Mouse (Mus musculus) stomach, embryonic 15.5 days (tissue): ENCODE results near the gene Mrpl27. TPM values are rescaled to one million over a fixed set of nuclear protein-coding genes. Genes with fewer than 3 reads are reported as not detected.
A peak's percentile ranks its signal among the peaks of the same experiment; 100 is the strongest.

ENCODE experiments used
- ATAC-seq: fragments of 200-750 bp; cut with Nextera tagmentation; 2 replicates; pipeline ENCODE4 v1.8.0; 2017; ENCODE audit warnings: low read depth, moderate number of reproducible peaks, moderate TSS enrichment; ENCODE audit not compliant: insufficient read depth, low FRiP score
- H3K27ac ChIP-seq: fragments of 300-500 bp; sonication (generic); 2 replicates; pipeline ENCODE4 v1.5.1; 2015; ENCODE audit warnings: mild to moderate bottlenecking, inconsistent platforms
- H3K27me3 ChIP-seq: fragments of 300-500 bp; sonication (generic); replicated peaks from 2 replicates; pipeline ENCODE4 v1.6.1; 2015; ENCODE audit warnings: inconsistent platforms
- H3K36me3 ChIP-seq: fragments of 300-500 bp; sonication (generic); 2 replicates; pipeline ENCODE4 v1.6.1; 2015; ENCODE audit warnings: inconsistent platforms
- H3K4me1 ChIP-seq: fragments of 300-500 bp; sonication (generic); 2 replicates; pipeline ENCODE4 v1.6.1; 2015; ENCODE audit warnings: inconsistent platforms
- H3K4me2 ChIP-seq: fragments of 300-500 bp; sonication (generic); 2 replicates; pipeline ENCODE4 v1.6.1; 2015; ENCODE audit warnings: mild to moderate bottlenecking, inconsistent platforms
- H3K4me3 ChIP-seq: fragments of 300-500 bp; sonication (generic); replicated peaks from 2 replicates; pipeline ENCODE4 v1.5.1; 2015; ENCODE audit warnings: inconsistent platforms
- H3K9ac ChIP-seq: fragments of 300-500 bp; sonication (generic); 2 replicates; pipeline ENCODE4 v1.6.1; 2015; ENCODE audit warnings: inconsistent platforms
- H3K9me3 ChIP-seq: fragments of 300-500 bp; sonication (generic); 2 replicates; pipeline ENCODE4 v1.6.1; 2016; ENCODE audit warnings: inconsistent platforms
- WGBS: fragments of 180-500 bp; shearing (Covaris S2); methylation state at CpG from one replicate; pipeline ENCODE4 v1.1.7; 2015; 5-methylcytosine and 5-hydroxymethylcytosine counted together
- polyA plus RNA-seq: library from polyadenylated mRNA; unstranded; fragments of >200 nt; fragmentation: Nextera tagmentation; extraction: Ambion mirVana; gene quantifications from 2 replicates; pipeline ENCODE4 v1.2.1, GENCODE M21; 2015

Mrpl27 gene
- polyA plus RNA-seq, 1 experiment from 2014 or later = 136 TPM

DNA sequence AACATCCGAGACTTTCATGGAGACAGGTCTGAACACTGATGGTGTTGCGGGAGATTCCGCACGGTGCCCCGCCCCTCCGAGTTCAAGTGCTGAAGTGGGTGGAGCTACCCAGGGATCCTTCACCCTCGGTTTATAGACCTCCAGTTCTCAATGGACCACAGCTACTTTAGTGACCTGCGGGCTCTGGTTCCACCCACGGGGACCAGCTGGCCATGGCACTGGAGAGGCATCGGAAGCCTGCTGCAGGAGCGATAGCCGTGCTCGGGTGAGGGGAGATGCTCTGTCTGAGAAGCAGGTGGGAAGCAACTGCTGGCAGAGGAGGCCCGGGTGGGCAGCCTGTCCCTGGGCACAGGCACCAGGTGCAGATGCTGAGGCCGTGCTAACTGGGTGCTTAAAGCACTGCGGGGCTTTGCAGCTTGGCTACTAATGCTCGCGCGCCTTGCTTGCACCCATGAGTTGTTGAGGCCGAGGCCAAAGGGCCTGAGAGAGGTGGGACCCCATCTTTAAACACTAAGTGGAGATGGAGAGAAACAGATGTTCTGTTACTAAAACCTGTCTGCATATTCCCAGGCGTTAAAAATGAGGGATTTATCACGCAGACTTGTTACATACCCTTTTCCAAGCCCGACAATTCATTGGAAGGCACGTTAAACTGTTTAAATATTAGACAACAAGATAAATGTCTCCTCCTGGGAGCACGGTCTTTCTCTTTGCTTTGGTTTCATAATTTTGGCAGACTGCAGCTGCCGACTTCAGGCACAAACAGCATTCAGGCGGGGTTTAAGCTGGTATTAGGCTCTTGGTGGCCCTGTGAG is 48.0 kb downstream of the Mrpl27 start:
- 0 out of 2 replicates have a peak, but pooled peaks have one; percentile 23 for ATAC-seq
- peak overlapping the region; percentile 20 for H3K4me3 ChIP-seq
- H3K4me2 ChIP-seq = peak overlapping the region; percentile 49
- no peaks in the 10 kb centered on the region for H3K27me3 ChIP-seq
- no peaks in the 10 kb centered on the region for H3K9me3 ChIP-seq
- no peak overlapping the region for H3K9ac ChIP-seq
- no peaks in the 10 kb centered on the region for H3K36me3 ChIP-seq
- H3K4me1 ChIP-seq = peaks cover 14% of the 10 kb centered on the region
- 23% methylated on average over 27 of the region's 27 CpGs for WGBS
- H3K27ac ChIP-seq = peak overlapping the region; percentile 50

DNA sequence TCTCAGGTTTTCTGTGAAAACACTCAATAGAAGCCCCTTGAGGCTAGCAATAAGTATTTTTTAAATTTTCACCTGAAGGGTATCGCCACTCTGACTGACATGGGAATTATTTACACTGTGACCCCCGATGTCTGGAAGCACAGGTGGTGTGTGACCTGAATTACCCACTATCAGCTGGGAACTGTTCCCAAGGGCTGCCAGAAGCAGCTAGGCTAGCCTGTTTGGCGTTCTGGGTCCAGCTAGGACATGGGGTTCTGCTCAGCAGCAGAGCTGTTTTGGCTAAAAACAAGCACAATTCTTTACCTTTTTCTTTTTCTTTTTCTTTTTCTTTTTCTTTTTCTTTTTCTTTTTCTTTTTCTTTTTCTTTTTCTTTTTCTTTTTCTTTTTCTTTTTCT is 48.6 kb downstream of the Mrpl27 start:
- Histone ChIP-seq H3K9ac (no peak overlapping the region), H3K4me2 (peak overlapping the region; percentile 49), H3K36me3 (no peaks in the 10 kb centered on the region), H3K4me1 (peaks cover 14% of the 10 kb centered on the region), H3K4me3 (no peak overlapping the region), H3K9me3 (no peaks in the 10 kb centered on the region), H3K27me3 (no peaks in the 10 kb centered on the region), H3K27ac (peak overlapping the region; percentile 19)
- WGBS = 17% methylated on average over 3 of the region's 3 CpGs
- no peak for ATAC-seq

DNA sequence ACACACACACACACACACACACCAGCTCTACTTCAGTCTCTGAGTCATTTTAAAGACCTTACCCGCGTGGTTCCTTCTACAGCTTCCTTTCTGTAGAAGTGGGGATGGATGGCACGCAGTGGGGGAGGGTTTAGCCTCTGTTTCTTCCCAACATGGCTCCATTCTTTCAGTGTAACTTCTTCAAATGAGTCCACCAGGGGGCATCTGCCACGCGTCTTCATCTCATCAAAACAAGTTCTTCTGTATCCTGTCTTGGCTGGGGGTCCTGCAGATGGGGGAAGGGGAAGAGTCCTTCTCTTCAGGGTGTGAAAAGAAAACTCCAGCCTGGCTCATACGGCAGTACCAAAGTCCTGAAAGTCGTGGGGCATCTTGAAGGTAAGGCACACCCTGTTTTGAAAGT is 50.5 kb downstream of the Mrpl27 start:
- no peak overlapping the region for H3K4me2 ChIP-seq
- peak overlapping the region; percentile 38 for H3K27ac ChIP-seq
- peaks cover 14% of the 10 kb centered on the region for H3K4me1 ChIP-seq
- H3K36me3 ChIP-seq = no peaks in the 10 kb centered on the region
- no peak for ATAC-seq
- no peaks in the 10 kb centered on the region for H3K27me3 ChIP-seq
- no peaks in the 10 kb centered on the region for H3K9me3 ChIP-seq
- WGBS = 42% methylated on average over 7 of the region's 7 CpGs
- no peak overlapping the region for H3K9ac ChIP-seq
- H3K4me3 ChIP-seq = no peak overlapping the region

DNA sequence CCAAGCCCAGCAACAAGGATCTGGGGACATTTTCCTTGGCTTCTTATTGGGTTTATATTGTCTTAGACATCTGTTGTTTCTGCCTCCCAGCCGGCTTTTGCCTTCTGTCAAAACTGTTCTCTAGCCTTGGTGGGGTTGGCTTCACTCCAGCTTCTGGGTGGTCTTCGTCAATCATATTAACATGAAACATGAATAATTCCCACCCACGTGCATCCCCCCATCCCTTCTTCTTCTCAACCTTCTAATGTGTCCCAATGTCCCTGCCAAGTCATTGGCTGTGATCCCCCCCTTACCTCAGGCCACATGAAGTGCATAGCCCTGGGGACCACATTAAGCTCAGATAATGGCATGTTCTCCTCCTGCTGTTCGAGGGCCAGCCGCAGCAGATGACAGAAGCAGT is 50.9 kb downstream of the Mrpl27 start, which contains the start of gene Gm11541:
Gm11541 (minus strand) TSS at position 28 of the 400 bp plus-strand sequence.
- ATAC-seq = no peak

More for the DNA sequence above, 50.9 kb downstream of the Mrpl27 start, which contains the start of gene Gm11541:
- Histone ChIP-seq H3K9ac (no peak within 1 kb of the TSS), H3K36me3 (no peaks in the 10 kb centered on the region), H3K27ac (peak within 1 kb of the TSS; percentile 38), H3K27me3 (no peaks in the 10 kb centered on the region), H3K4me1 (peaks cover 14% of the 10 kb centered on the region), H3K4me2 (no peak within 1 kb of the TSS), H3K4me3 (no peak within 1 kb of the TSS), H3K9me3 (no peaks in the 10 kb centered on the region)
- WGBS = 57% methylated on average over 5 of the region's 5 CpGs

Other genes with a start within 250 kb of the Mrpl27 start
- 7.8 and 8.3 TPM in 2 replicates for gene Cacna1g, start 179.6 kb upstream of the Mrpl27 start, polyA plus RNA-seq
- gene Spata20, start 167.6 kb upstream of the Mrpl27 start, polyA plus RNA-seq = 0.17 and 0.45 TPM in 2 replicates
- gene Epn3, start 153.8 kb upstream of the Mrpl27 start, polyA plus RNA-seq = 12.0 and 12.4 TPM in 2 replicates
- gene Mycbpap, start 132.0 kb upstream of the Mrpl27 start, polyA plus RNA-seq = 1.9 and 2.7 TPM in 2 replicates
- gene Rsad1, start 104.5 kb upstream of the Mrpl27 start, polyA plus RNA-seq = 3.5 and 4.0 TPM in 2 replicates
- 7.3 and 7.7 TPM in 2 replicates for gene Chad, start 88.7 kb upstream of the Mrpl27 start, polyA plus RNA-seq
- 4.4 and 6.4 TPM in 2 replicates for gene Acsf2, start 51.9 kb upstream of the Mrpl27 start, polyA plus RNA-seq
- 223 and 264 TPM in 2 replicates for gene Lrrc59, start 24.0 kb upstream of the Mrpl27 start, polyA plus RNA-seq
- 16.6 and 17.6 TPM in 2 replicates for gene Eme1, start 197 bp downstream of the Mrpl27 start, polyA plus RNA-seq
- 19.3 and 20.3 TPM in 2 replicates for gene Xylt2, start 23.7 kb downstream of the Mrpl27 start, polyA plus RNA-seq
- 0.74 and 1.2 TPM in 2 replicates for gene Gm11541, start 50.7 kb downstream of the Mrpl27 start, polyA plus RNA-seq
- gene Cdc34b, start 88.0 kb downstream of the Mrpl27 start, polyA plus RNA-seq = 0.42 TPM in 1 of 2 replicates, not detected in the other
- not detected in 2 replicates for gene Tmem92, start 128.9 kb downstream of the Mrpl27 start, polyA plus RNA-seq